Mouse (Mus musculus) olfactory bulb, adult 2 months (tissue): ENCODE data around the gene Crisp4.

Source experiments
- CTCF ChIP-seq: fragments of 200-500 bp; IDR thresholded peaks from 2 replicates; pipeline ENCODE4 v1.5.1; 2012; ENCODE audit warnings: low read depth, mild to moderate bottlenecking, low read length, moderate library complexity; ENCODE audit not compliant: insufficient read depth
- POLR2A ChIP-seq: fragments of 200-500 bp; IDR thresholded peaks from 2 replicates; pipeline ENCODE4 v1.6.1; 2012; ENCODE audit warnings: mild to moderate bottlenecking, low read depth, low read length, moderate library complexity; ENCODE audit not compliant: insufficient read depth

- TF ChIP-seq POLR2A = no peak
- TF ChIP-seq CTCF = no peak
Measured at GRCm38 (mm10) chr1:18105866-18106529, 39.7 kb downstream of the Crisp4 start.
